ENCODE assay signal across 8 mouse cellular contexts in genomic region chr4:40948160-40948708, GRCm38 (mm10). TPM values are rescaled to one million over a fixed set of nuclear protein-coding genes. Genes with fewer than 3 reads are reported as not detected.
A peak's percentile ranks its signal among the peaks of the same experiment; 100 is the strongest.
DNase-seq lines count a peak whose midpoint lies in the region; ATAC-seq and TF ChIP-seq lines count a peak whose summit lies in the region.

Gene Bag1 (minus strand): TSS chr4:40948294.
Gene Chmp5 (plus strand): TSS chr4:40948407.

- peaks cover 43% of the 10 kb centered on the region for H3K36me3 ChIP-seq in embryonic facial prominence, embryonic 15.5 days
- H3K36me3 ChIP-seq in limb, embryonic 14.5 days (ENCODE audit: control insufficient read depth, insufficient read depth, low read length): peaks cover 53% of the 10 kb centered on the region
- H3K36me3 ChIP-seq in midbrain, postnatal 0 days (ENCODE audit: insufficient read depth, low read length): peaks cover 29% of the 10 kb centered on the region

- ATAC-seq in embryonic facial prominence, embryonic 15.5 days (ENCODE audit: insufficient number of reproducible peaks, low FRiP score, low TSS enrichment, low read depth): peak; percentile 99
- ATAC-seq in limb, embryonic 14.5 days (ENCODE audit: low FRiP score, low read depth): peak; percentile 98
- ATAC-seq in midbrain, postnatal 0 days (ENCODE audit: low FRiP score): peak; percentile 99

- under 1% methylated on average over 50 of the region's 50 CpGs for WGBS in bone marrow, adult 2 months
- WGBS in embryonic facial prominence, embryonic 15.5 days: under 1% methylated on average over 50 of the region's 50 CpGs
- WGBS in limb, embryonic 14.5 days: under 1% methylated on average over 36 of the region's 50 CpGs
- WGBS in midbrain, postnatal 0 days: 1% methylated on average over 48 of the region's 50 CpGs

- H3K4me3 ChIP-seq in bone marrow, adult 2 months (replicated peaks; ENCODE audit: control insufficient read depth, low read depth, low read length): peak within 1 kb of the TSS; percentile 94
- peak within 1 kb of the TSS; percentile 99 for H3K4me3 ChIP-seq in embryonic facial prominence, embryonic 15.5 days (replicated peaks)
- peak within 1 kb of the TSS; percentile 92 for H3K4me3 ChIP-seq in limb, embryonic 14.5 days (replicated peaks; ENCODE audit: low read length)
- peak within 1 kb of the TSS; percentile 85 for H3K4me3 ChIP-seq in midbrain, postnatal 0 days (ENCODE audit: low read depth, low read length)

- peak; percentile 99 for DNase-seq in 416B (ENCODE audit: low read depth)
- DNase-seq in heart, adult 8-10 months (ENCODE audit: low spot score): peak; percentile 99
- peak; percentile 100 for DNase-seq in kidney, adult 9 months
- DNase-seq in limb, embryonic 14.5 days (ENCODE audit: low spot score): peak; percentile 97
- peak; percentile 99 for DNase-seq in midbrain, postnatal 0 days (ENCODE audit: low spot score)
- DNase-seq in spleen, postnatal 14 days (ENCODE audit: low spot score in 2 of 2): peak; percentile 99

- no peaks in the 10 kb centered on the region for H3K27me3 ChIP-seq in embryonic facial prominence, embryonic 15.5 days
- no peaks in the 10 kb centered on the region for H3K27me3 ChIP-seq in limb, embryonic 14.5 days (ENCODE audit: control insufficient read depth, insufficient read depth, low read length)
- no peaks in the 10 kb centered on the region for H3K27me3 ChIP-seq in midbrain, postnatal 0 days (ENCODE audit: insufficient read depth, low read length)

- peak within 1 kb of the TSS; percentile 75 for H3K27ac ChIP-seq in bone marrow, adult 2 months (ENCODE audit: control insufficient read depth, insufficient read depth, low read depth, low read length, poor library complexity)
- H3K27ac ChIP-seq in embryonic facial prominence, embryonic 15.5 days (replicated peaks): peak within 1 kb of the TSS; percentile 86
- H3K27ac ChIP-seq in limb, embryonic 14.5 days (replicated peaks; ENCODE audit: low read depth, low read length): peak within 1 kb of the TSS; percentile 81
- peak within 1 kb of the TSS; percentile 74 for H3K27ac ChIP-seq in midbrain, postnatal 0 days (ENCODE audit: low read depth, low read length)

- H3K9me3 ChIP-seq in embryonic facial prominence, embryonic 15.5 days (replicated peaks): no peaks in the 10 kb centered on the region
- no peaks in the 10 kb centered on the region for H3K9me3 ChIP-seq in limb, embryonic 14.5 days (ENCODE audit: control insufficient read depth, low read length)
- no peaks in the 10 kb centered on the region for H3K9me3 ChIP-seq in midbrain, postnatal 0 days (ENCODE audit: low read length)

- peak within 1 kb of the TSS; percentile 73 for H3K9ac ChIP-seq in embryonic facial prominence, embryonic 15.5 days
- H3K9ac ChIP-seq in limb, embryonic 14.5 days (ENCODE audit: low read depth, low read length, severe bottlenecking): peak within 1 kb of the TSS; percentile 91
- peak within 1 kb of the TSS; percentile 84 for H3K9ac ChIP-seq in midbrain, postnatal 0 days (replicated peaks; ENCODE audit: low read length, poor library complexity, severe bottlenecking)

- H3K4me1 ChIP-seq in bone marrow, adult 2 months (ENCODE audit: control insufficient read depth, insufficient read depth, low read length): no peaks in the 10 kb centered on the region; the same call in 1 of the 2 replicates
- H3K4me1 ChIP-seq in embryonic facial prominence, embryonic 15.5 days: peaks cover 20% of the 10 kb centered on the region
- H3K4me1 ChIP-seq in limb, embryonic 14.5 days (ENCODE audit: control insufficient read depth, insufficient read depth, low read length): peaks cover 13% of the 10 kb centered on the region
- H3K4me1 ChIP-seq in midbrain, postnatal 0 days (ENCODE audit: insufficient read depth, low read length): peaks cover 6% of the 10 kb centered on the region; the same call in 1 of the 2 replicates

- H3K4me2 ChIP-seq in embryonic facial prominence, embryonic 15.5 days (replicated peaks): peak within 1 kb of the TSS; percentile 72
- peak within 1 kb of the TSS; percentile 85 for H3K4me2 ChIP-seq in limb, embryonic 14.5 days (replicated peaks; ENCODE audit: low read depth, low read length, severe bottlenecking)
- peak within 1 kb of the TSS; percentile 67 for H3K4me2 ChIP-seq in midbrain, postnatal 0 days (ENCODE audit: low read depth, low read length, poor library complexity, severe bottlenecking)

- TF ChIP-seq POLR2A in bone marrow, adult 2 months (IDR thresholded peaks at IDR 0.05; ENCODE audit: borderline replicate concordance, control insufficient read depth, low read depth, low read length): peak; percentile 93
- TF ChIP-seq POLR2A in limb, embryonic 14.5 days (IDR thresholded peaks at IDR 0.05; ENCODE audit: borderline replicate concordance, extremely low read depth, insufficient read depth, insufficient read length): peak; percentile 40; the same call in 1 of the 2 replicates

- TF ChIP-seq CTCF in bone marrow, adult 2 months (IDR thresholded peaks at IDR 0.05; ENCODE audit: control insufficient read depth, insufficient read depth, low read length): no peak
- peak; percentile 53 for TF ChIP-seq CTCF in midbrain, postnatal 0 days (IDR thresholded peaks at IDR 0.05)

RNA-seq across cellular contexts. Expression of gene Bag1, which starts in this region (rescaled TPM):
- 144 and 216 TPM in 2 replicates for polyA plus RNA-seq in bone marrow, adult 2 months (2011; ENCODE audit: insufficient read depth, insufficient read length, low replicate concordance, missing spikeins)
- polyA plus RNA-seq in embryonic facial prominence, embryonic 15.5 days (2015; fragmentation: Nextera tagmentation; extraction: Ambion mirVana): 206 and 217 TPM in 2 replicates
- total RNA-seq in heart, adult 8-10 months (2022): 100 to 1,000 TPM; 252 to 291 (median 269) TPM
- 74.4 and 109 TPM in 2 replicates for polyA plus RNA-seq in limb, embryonic 14.5 days (2012; rRNA removed)
- 249 and 252 TPM in 2 replicates for polyA plus RNA-seq in limb, embryonic 14.5 days (2014; fragmentation: Nextera tagmentation; extraction: Ambion mirVana)
- 92.3 and 114 TPM in 2 replicates for total RNA-seq in midbrain, postnatal 0 days (2014; rRNA removed)
- 163 and 170 TPM in 2 replicates for polyA plus RNA-seq in midbrain, postnatal 0 days (2015; fragmentation: Nextera tagmentation; extraction: Ambion mirVana)

RNA-seq across cellular contexts. Expression of gene Chmp5, which starts in this region (rescaled TPM):
- polyA plus RNA-seq in bone marrow, adult 2 months (2011; ENCODE audit: insufficient read depth, insufficient read length, low replicate concordance, missing spikeins): 28.2 and 49.0 TPM in 2 replicates
- 112 TPM in 2 replicates for polyA plus RNA-seq in embryonic facial prominence, embryonic 15.5 days (2015; fragmentation: Nextera tagmentation; extraction: Ambion mirVana)
- total RNA-seq in heart, adult 8-10 months (2022): 10 to 100 TPM; 32.2 to 39.2 (median 37.1) TPM
- 48.0 and 76.2 TPM in 2 replicates for polyA plus RNA-seq in limb, embryonic 14.5 days (2012; rRNA removed)
- polyA plus RNA-seq in limb, embryonic 14.5 days (2014; fragmentation: Nextera tagmentation; extraction: Ambion mirVana): 101 and 102 TPM in 2 replicates
- 65.2 and 66.9 TPM in 2 replicates for total RNA-seq in midbrain, postnatal 0 days (2014; rRNA removed)
- polyA plus RNA-seq in midbrain, postnatal 0 days (2015; fragmentation: Nextera tagmentation; extraction: Ambion mirVana): 131 and 137 TPM in 2 replicates

Comparison
In these comparisons a context has a peak if more than half of its experiments do, and no peak if none do; other contexts are left out.
1. Peak in every context shown above with its lines: DNase-seq, ATAC-seq, H3K4me3 ChIP-seq and H3K27ac ChIP-seq.